Mouse (Mus musculus) CD8-positive naive resting alpha-beta T cell, adult 2 months (primary cell): ENCODE measurements around the gene Rilp.

Experiments used
- DNase-seq, 2 experiments: peaks; one replicate each; pipeline ENCODE4 v3.0.0; 2022; ENCODE audit warnings: low read depth in 2 of 2, low spot score in 2 of 2

Gene Rilp

GRCm38 (mm10) chr11:75487496-75487895, 22.4 kb upstream of the Rilp start:
- DNase-seq: no peak

- no peak for DNase-seq
Measured at GRCm38 (mm10) chr11:75494296-75495049, 15.4 kb upstream of the Rilp start.

- no peak for DNase-seq
Measured at GRCm38 (mm10) chr11:75498126-75498525, 11.8 kb upstream of the Rilp start.

GRCm38 (mm10) chr11:75508162-75508561, 1.7 kb upstream of the Rilp start:
- DNase-seq: no peak

GRCm38 (mm10) chr11:75508904-75509303, 990 bp upstream of the Rilp start:
- no peak for DNase-seq

GRCm38 (mm10) chr11:75510627-75510993, 716 bp downstream of the Rilp start:
- DNase-seq: peak; percentile 87 to 90

GRCm38 (mm10) chr11:75511213-75511612, 1.3 kb downstream of the Rilp start:
- DNase-seq: no peak

GRCm38 (mm10) chr11:75512301-75513018, 2.6 kb downstream of the Rilp start:
- DNase-seq: no peak

- no peak for DNase-seq
Measured at GRCm38 (mm10) chr11:75513336-75513735, 3.4 kb downstream of the Rilp start, which contains the start of gene Scarf1. Gene Scarf1, plus strand, starts transcription at chr11:75513540.

GRCm38 (mm10) chr11:75515186-75515585, 5.3 kb downstream of the Rilp start:
- no peak for DNase-seq

GRCm38 (mm10) chr11:75519834-75520633, 10.1 kb downstream of the Rilp start:
- DNase-seq: no peak

- DNase-seq: no peak
Measured at GRCm38 (mm10) chr11:75521609-75522008, 11.7 kb downstream of the Rilp start.

- DNase-seq: no peak
Measured at GRCm38 (mm10) chr11:75522793-75523192, 12.9 kb downstream of the Rilp start.

GRCm38 (mm10) chr11:75525531-75526125, 15.7 kb downstream of the Rilp start:
- no peak for DNase-seq

GRCm38 (mm10) chr11:75526943-75527342, 17.0 kb downstream of the Rilp start:
- DNase-seq: no peak

GRCm38 (mm10) chr11:75529771-75530170, 19.9 kb downstream of the Rilp start:
- no peak for DNase-seq

GRCm38 (mm10) chr11:75530325-75530724, 20.4 kb downstream of the Rilp start:
- DNase-seq: peak; percentile 98 to 99

- peak in 1 of 2 experiments; percentile 19 for DNase-seq
Measured at GRCm38 (mm10) chr11:75530845-75531373, 21.0 kb downstream of the Rilp start.

GRCm38 (mm10) chr11:75531469-75532242, 21.8 kb downstream of the Rilp start, which contains the start of gene Slc43a2:
Gene Slc43a2, plus strand, starts transcription at chr11:75531694.
- peak; percentile 81 to 88 for DNase-seq
